Mouse (Mus musculus) cortical plate, adult 2 months (tissue): ENCODE measurements around the gene Irf7.

Source experiments
- CTCF ChIP-seq: fragments of 200-500 bp; IDR thresholded peaks from 2 replicates; pipeline ENCODE4 v1.5.1; 2011; ENCODE audit warnings: mild to moderate bottlenecking, control low read depth, low read length; ENCODE audit not compliant: insufficient read depth; ENCODE audit errors: extremely low read depth
- POLR2A ChIP-seq: fragments of 200-500 bp; IDR thresholded peaks from 2 replicates; pipeline ENCODE4 v1.6.1; 2011; ENCODE audit warnings: mild to moderate bottlenecking, low read length, control low read depth; ENCODE audit not compliant: insufficient read depth; ENCODE audit errors: extremely low read depth

DNA sequence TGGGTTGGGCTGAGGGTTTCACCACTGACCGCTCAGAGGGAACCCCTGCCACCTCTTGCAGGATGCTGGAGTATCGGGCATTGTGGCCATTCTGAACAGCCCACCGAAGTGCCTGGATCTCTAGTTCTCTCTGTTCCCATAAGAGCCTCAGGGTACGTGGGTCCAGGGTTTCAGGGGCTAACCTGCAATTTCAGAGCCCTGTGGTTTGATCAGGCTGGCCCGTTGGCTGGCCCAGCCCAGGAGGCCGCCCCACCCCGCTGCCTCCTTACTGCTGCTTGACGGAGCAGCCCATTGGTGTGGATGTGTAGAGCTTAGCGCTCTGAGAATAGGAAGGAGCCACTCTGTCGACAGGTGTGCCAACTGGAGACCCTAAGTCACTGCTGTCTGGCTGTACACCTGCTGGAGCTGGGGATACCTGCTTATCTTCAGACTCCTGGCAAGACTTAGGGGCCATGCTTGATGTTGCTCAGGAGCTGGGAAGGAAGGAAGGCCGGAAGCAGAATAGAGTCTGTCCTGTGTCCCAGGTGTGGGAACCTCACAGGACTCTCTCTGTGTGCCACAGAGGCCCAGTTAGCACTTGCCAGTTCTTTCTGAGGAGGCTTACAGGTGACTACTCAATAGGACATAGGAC is 52.6 kb downstream of the Irf7 start, which contains the start of gene Lmntd2:
- TF ChIP-seq CTCF (no peak), POLR2A (no peak)
